Mouse (Mus musculus): ENCODE data around the gene Nup214. TPM values are rescaled to one million over a fixed set of nuclear protein-coding genes. Genes with fewer than 3 reads are reported as not detected.
A peak's percentile ranks its signal among the peaks of the same experiment; 100 is the strongest.

Nup214 gene
- total RNA-seq, 2 experiments from 2014 or later = 56.2 to 60.5 TPM

GRCm38 (mm10) chr2:32085231-32085630 is 111.0 kb downstream of the Nup214 start:
- intact Hi-C loops (cut with DNase I) = no loop called here
- DNase-seq (ENCODE audit: low spot score in 2 of 2) = no peak

GRCm38 (mm10) chr2:32087606-32088005 is 113.4 kb downstream of the Nup214 start:
- no peak for DNase-seq (ENCODE audit: low spot score in 2 of 2)
- intact Hi-C loops (cut with DNase I) = no loop called here

GRCm38 (mm10) chr2:32088372-32088981 is 114.2 kb downstream of the Nup214 start:
- intact Hi-C loops (cut with DNase I) = no loop called here
- peak; percentile 73 to 83 for DNase-seq (ENCODE audit: low spot score in 2 of 2)

GRCm38 (mm10) chr2:32089606-32090005 is 115.4 kb downstream of the Nup214 start:
- intact Hi-C loops (cut with DNase I) = no loop called here
- DNase-seq (ENCODE audit: low spot score in 2 of 2) = no peak

GRCm38 (mm10) chr2:32090145-32090544 is 115.9 kb downstream of the Nup214 start:
- intact Hi-C loops (cut with DNase I) = no loop called here
- no peak for DNase-seq (ENCODE audit: low spot score in 2 of 2)

- intact Hi-C loops (cut with DNase I) = no loop called here
- DNase-seq (ENCODE audit: low spot score in 2 of 2) = no peak
Measured at GRCm38 (mm10) chr2:32091956-32092355, 117.7 kb downstream of the Nup214 start.

- DNase-seq (ENCODE audit: low spot score in 2 of 2) = no peak
- intact Hi-C loops (cut with DNase I) = no loop called here
Measured at GRCm38 (mm10) chr2:32094001-32094707, 119.9 kb downstream of the Nup214 start.

GRCm38 (mm10) chr2:32095351-32096121 is 121.3 kb downstream of the Nup214 start, which contains the start of gene Plpp7:
TSS of gene Plpp7 (plus strand) at chr2:32095528.
- intact Hi-C loops (cut with DNase I) = no loop called here
- peak; percentile 86 to 88 for DNase-seq (ENCODE audit: low spot score in 2 of 2)

GRCm38 (mm10) chr2:32096122-32096420 is 121.8 kb downstream of the Nup214 start:
- intact Hi-C loops (cut with DNase I) = no loop called here
- DNase-seq (ENCODE audit: low spot score in 2 of 2) = no peak

- intact Hi-C loops (cut with DNase I) = no loop called here
- DNase-seq (ENCODE audit: low spot score in 2 of 2) = no peak
Measured at GRCm38 (mm10) chr2:32102944-32103343, 128.7 kb downstream of the Nup214 start.

- intact Hi-C loops (cut with DNase I) = no loop called here
- peak in 1 of 2 experiments; percentile 49 for DNase-seq (ENCODE audit: low spot score in 2 of 2)
Measured at GRCm38 (mm10) chr2:32103557-32103956, 129.3 kb downstream of the Nup214 start.

Small RNAs within 50 kb of the gene (microRNA-seq; reads per million reads assigned to microRNA genes)
- gene Mir7674 = 4.1 reads per million, percentile 11 among the genes with 10 or more reads in this experiment

Other genes with a start within 250 kb of the Nup214 start
- gene Qrfp, start 163.9 kb upstream of the Nup214 start, total RNA-seq (2021) = not detected
- 1 to 10 TPM; 8.4 to 8.7 TPM for gene Fibcd1, start 128.4 kb upstream of the Nup214 start, total RNA-seq (2021)
- 1 to 10 TPM; 6.8 to 9.6 TPM for gene Lamc3, start 87.1 kb upstream of the Nup214 start, total RNA-seq (2021)
- gene Aif1l, start 24.3 kb upstream of the Nup214 start, total RNA-seq (2021) = 1 to 10 TPM; 5.3 to 5.9 TPM
- 1 to 10 TPM; 3.7 to 8.8 TPM for gene Fam78a, start 110.4 kb downstream of the Nup214 start, total RNA-seq (2021)
- 10 to 100 TPM; 27.3 to 33.7 TPM for gene Plpp7, start 121.1 kb downstream of the Nup214 start, total RNA-seq (2021)
- 100 to 1,000 TPM; 257 to 259 TPM for gene Prrc2b, start 176.6 kb downstream of the Nup214 start, total RNA-seq (2021)